Mouse (Mus musculus): Measurements from ENCODE around the gene Uimc1. TPM values are rescaled to one million over a fixed set of nuclear protein-coding genes. Genes with fewer than 3 reads are reported as not detected.
"Not testable (repeated sequence)": the region's sequence is repeated elsewhere in the genome, so short reads cannot be mapped to it uniquely, and the experiment has no call there.

Uimc1 gene
- polyA plus RNA-seq, 1 experiment = 1.3 TPM

DNA sequence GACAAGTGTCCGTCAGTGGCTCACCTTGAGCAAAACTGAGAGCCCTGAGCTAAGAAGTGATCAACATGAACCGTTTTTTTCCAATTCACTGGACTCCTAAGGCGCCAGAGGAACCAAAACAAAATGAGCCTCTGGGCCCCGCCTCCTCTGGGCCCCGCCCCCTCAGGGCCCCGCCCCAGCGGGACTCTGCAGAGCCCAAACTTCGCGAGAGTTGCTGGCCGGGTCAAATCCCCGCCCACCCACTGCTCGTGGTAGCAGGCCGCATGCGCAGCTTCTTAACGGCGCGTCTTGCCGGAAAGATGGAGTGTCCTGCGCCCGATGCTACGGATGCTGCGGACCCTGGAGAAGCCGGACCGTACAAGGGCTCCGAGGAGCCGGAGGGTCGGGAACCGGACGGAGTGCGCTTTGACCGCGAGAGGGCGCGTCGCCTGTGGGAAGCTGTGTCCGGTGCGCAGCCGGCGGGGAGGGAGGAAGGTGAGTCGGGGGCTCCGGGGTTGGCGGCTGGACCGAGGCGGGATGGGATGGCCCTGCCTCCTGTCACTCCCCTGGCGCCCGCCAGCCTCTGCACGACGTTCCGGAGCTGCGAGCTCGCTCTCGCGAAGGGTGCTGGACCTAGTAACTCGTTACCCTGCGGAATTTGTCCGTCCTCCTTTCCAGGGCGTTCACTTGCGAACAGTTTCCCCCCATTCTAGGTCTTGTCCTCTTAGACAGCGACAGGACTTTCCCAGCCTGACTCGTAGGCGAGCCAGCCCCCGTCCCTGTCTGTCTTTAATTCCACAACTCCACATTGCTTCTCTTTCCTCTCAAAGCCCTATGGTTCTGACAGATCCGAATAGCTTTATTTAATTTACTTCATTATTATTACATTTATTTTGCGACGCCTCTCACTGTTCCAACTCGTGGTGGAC is 5.2 kb upstream of the Uimc1 start, which contains the start of gene Zfp346:
TSS of gene Zfp346 (plus strand) at position 267 of the 908 bp plus-strand sequence.
- Histone ChIP-seq H3K27me3 (ENCODE audit: control insufficient read depth) (no peaks in the 10 kb centered on the region), H3K9me3 (ENCODE audit: control insufficient read depth, low read length) (peaks cover 7% of the 10 kb centered on the region), H3K4me3 (replicated peaks) (peak within 1 kb of the TSS; percentile 74), H3K36me3 (ENCODE audit: control insufficient read depth) (peaks cover 35% of the 10 kb centered on the region), H3K4me1 (ENCODE audit: control insufficient read depth) (peaks cover 56% of the 10 kb centered on the region)
- TF ChIP-seq GATA1 (IDR thresholded peaks at IDR 0.05; ENCODE audit: low read length) = no peak
- no peak for TF ChIP-seq TAL1 (IDR thresholded peaks at IDR 0.05; ENCODE audit: low read length)

DNA sequence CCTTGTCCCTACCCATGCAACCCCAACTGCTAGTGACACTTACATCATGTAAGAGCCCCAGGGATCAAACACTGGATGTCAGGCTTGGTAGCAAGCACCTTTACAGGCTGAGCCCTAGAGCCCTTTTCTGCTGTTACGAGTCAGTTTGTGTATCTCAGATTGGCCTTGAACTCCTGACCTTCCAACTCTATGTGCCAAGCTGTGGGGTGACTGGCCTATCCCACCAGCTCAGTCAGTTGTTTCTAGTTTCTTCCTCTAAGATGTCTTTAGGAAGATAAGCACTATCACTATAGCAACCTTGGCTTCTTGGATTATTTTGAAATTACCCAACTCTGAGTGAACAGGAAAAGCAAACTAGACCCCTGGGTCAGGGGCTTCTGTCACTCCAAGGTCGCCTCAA is 3.3 kb upstream of the Uimc1 start:
- Histone ChIP-seq H3K27me3 (ENCODE audit: control insufficient read depth) (no peaks in the 10 kb centered on the region), H3K36me3 (ENCODE audit: control insufficient read depth) (peaks cover 20% of the 10 kb centered on the region), H3K4me3 (replicated peaks) (no peak overlapping the region), H3K9me3 (ENCODE audit: control insufficient read depth, low read length) (peaks cover 7% of the 10 kb centered on the region), H3K4me1 (ENCODE audit: control insufficient read depth) (peaks cover 66% of the 10 kb centered on the region)
- TF ChIP-seq TAL1 (IDR thresholded peaks at IDR 0.05; ENCODE audit: low read length) = no peak
- TF ChIP-seq GATA1 (IDR thresholded peaks at IDR 0.05; ENCODE audit: low read length) = no peak

DNA sequence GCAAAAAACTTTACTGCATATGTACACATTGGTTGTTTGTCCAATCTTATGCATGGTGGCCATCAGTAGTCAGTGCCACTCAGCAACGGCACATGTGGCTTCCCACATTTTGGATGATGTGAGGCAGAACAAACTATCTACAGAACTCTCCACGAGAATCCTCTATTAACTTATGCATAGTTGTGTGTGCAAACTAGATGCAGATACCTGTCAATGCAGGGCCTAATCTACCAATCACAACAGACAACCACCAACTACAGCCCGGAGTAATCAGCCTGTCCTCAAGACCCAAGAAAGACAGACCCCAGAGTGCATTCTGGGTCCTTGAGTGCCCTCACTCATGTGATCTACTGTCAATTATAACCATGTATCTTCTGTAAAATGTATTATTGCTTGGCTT is 2.3 kb upstream of the Uimc1 start:
- H3K4me1 ChIP-seq (ENCODE audit: control insufficient read depth) = peaks cover 58% of the 10 kb centered on the region
- H3K4me3 ChIP-seq (replicated peaks) = no peak overlapping the region
- TF ChIP-seq TAL1 (IDR thresholded peaks at IDR 0.05; ENCODE audit: low read length) (no peak), GATA1 (IDR thresholded peaks at IDR 0.05; ENCODE audit: low read length) (no peak)

DNA sequence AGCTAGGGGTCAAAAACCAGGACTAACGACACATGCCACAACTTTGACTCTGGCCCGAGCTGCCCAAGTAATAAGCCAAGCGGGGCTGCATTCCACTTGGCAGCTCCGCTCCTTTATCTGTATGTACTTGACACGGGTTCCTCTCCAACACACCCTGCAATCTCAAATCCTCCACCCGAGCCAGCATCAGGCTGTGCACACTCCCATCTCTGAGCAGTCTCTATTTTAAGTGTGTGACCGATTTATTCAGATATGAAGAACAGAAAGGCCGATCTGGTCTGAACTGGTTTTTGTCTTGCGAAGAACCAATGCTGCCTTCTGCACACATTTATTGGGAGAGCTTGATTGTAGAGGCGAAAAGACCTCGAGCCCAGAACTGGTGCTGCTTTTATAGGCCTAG is 1.5 kb upstream of the Uimc1 start:
- H3K4me1 ChIP-seq (ENCODE audit: control insufficient read depth) = peaks cover 52% of the 10 kb centered on the region
- TF ChIP-seq TAL1 (IDR thresholded peaks at IDR 0.05; ENCODE audit: low read length) (no peak), GATA1 (IDR thresholded peaks at IDR 0.05; ENCODE audit: low read length) (no peak)
- no peaks in the 10 kb centered on the region for H3K27me3 ChIP-seq (ENCODE audit: control insufficient read depth)
- H3K4me3 ChIP-seq (replicated peaks) = no peak overlapping the region
- peaks cover 7% of the 10 kb centered on the region for H3K9me3 ChIP-seq (ENCODE audit: control insufficient read depth, low read length)
- peaks cover 3% of the 10 kb centered on the region for H3K36me3 ChIP-seq (ENCODE audit: control insufficient read depth)

More for the DNA sequence above, 2.3 kb upstream of the Uimc1 start:
- H3K27me3 ChIP-seq (ENCODE audit: control insufficient read depth) = no peaks in the 10 kb centered on the region
- H3K9me3 ChIP-seq (ENCODE audit: control insufficient read depth, low read length) = peaks cover 7% of the 10 kb centered on the region
- H3K36me3 ChIP-seq (ENCODE audit: control insufficient read depth) = peaks cover 10% of the 10 kb centered on the region

DNA sequence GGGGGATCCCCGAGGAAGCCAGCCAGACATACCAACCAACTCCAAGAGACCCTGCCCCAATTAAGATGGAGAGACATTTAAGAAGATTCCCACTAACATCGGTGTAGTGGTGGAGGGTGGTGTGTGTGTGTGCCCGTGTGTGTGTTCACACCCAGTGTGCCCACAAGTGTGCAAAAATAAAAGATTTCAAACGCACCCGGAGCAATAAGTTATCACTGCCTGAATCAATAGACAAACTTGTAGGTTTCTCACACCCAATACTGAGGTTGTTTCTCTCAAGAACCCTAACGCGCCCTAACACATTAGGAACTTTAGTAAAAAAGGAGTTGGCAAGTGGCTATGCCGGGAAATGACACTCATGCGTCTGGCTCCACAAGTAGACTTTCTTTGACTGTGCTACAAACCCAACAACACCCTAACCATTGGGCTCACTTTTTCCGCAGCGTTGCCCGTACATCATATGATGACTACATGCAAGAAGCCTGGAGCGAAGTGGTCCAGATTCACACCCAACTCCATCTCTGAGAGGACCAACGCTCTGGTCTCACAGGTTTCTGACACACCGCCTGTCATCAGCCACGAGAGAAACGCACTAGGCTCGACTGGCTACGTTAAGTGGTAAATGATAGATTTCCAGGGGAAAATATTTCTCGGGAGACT is 904 bp downstream of the Uimc1 start:
- Histone ChIP-seq H3K9me3 (ENCODE audit: control insufficient read depth, low read length) (peaks cover 7% of the 10 kb centered on the region), H3K27me3 (ENCODE audit: control insufficient read depth) (no peaks in the 10 kb centered on the region), H3K4me3 (replicated peaks) (peak overlapping the region; percentile 95), H3K4me1 (ENCODE audit: control insufficient read depth) (peaks cover 37% of the 10 kb centered on the region), H3K36me3 (ENCODE audit: control insufficient read depth) (peaks cover 2% of the 10 kb centered on the region; the same call in 1 of the 2 replicates)
- TF ChIP-seq TAL1 (IDR thresholded peaks at IDR 0.05; ENCODE audit: low read length) = no peak

DNA sequence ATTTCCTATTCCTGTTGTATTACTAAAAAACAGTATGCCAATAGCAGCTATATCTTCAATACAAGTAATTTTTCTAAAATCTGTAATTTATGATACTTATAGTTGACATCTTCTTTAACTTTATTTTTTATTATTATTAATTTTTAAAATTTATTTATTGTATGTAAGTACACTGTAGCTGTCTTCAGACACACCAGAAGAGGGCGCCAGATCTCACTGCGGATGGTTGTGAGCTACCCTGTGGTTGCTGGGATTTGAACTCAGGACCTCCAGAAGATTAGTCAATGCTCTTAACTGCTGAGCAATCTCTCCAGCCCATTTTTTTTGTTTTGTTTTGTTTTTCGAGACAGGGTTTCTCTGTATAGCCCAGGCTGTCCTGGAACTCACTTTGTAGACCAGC is 2.3 kb downstream of the Uimc1 start:
- not testable (repeated sequence) for H3K9me3 ChIP-seq (ENCODE audit: control insufficient read depth, low read length)

DNA sequence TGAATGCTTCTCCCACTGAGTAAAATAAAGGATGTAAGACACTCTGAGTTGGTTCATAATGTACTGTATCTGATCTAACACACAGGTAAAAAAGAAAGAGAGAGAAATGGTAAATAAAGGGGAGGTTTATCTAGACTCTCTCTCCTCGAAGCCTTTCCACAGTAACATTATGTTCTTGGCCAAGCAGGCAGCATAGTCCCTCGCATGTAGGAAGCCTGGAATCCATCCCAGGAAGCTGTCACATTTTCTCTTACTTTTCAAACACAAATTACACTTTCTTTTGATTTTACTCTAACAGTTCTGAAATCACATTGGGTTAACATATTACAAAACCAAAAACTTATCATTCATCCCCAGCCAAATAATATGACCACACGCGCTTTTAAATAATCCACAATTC is 7.5 kb downstream of the Uimc1 start:
- Histone ChIP-seq H3K9me3 (ENCODE audit: control insufficient read depth, low read length) (no peaks in the 10 kb centered on the region), H3K27me3 (ENCODE audit: control insufficient read depth) (no peaks in the 10 kb centered on the region), H3K4me1 (ENCODE audit: control insufficient read depth) (peaks cover 4% of the 10 kb centered on the region), H3K36me3 (ENCODE audit: control insufficient read depth) (peaks cover 42% of the 10 kb centered on the region), H3K4me3 (replicated peaks) (no peak overlapping the region)
- TF ChIP-seq GATA1 (IDR thresholded peaks at IDR 0.05; ENCODE audit: low read length) (no peak), TAL1 (IDR thresholded peaks at IDR 0.05; ENCODE audit: low read length) (no peak)

More for the DNA sequence above, 2.3 kb downstream of the Uimc1 start:
- H3K4me3 ChIP-seq (replicated peaks); H3K27me3 ChIP-seq (ENCODE audit: control insufficient read depth); H3K36me3 ChIP-seq (ENCODE audit: control insufficient read depth): not testable (repeated sequence)
- peaks cover 27% of the 10 kb centered on the region for H3K4me1 ChIP-seq (ENCODE audit: control insufficient read depth)

DNA sequence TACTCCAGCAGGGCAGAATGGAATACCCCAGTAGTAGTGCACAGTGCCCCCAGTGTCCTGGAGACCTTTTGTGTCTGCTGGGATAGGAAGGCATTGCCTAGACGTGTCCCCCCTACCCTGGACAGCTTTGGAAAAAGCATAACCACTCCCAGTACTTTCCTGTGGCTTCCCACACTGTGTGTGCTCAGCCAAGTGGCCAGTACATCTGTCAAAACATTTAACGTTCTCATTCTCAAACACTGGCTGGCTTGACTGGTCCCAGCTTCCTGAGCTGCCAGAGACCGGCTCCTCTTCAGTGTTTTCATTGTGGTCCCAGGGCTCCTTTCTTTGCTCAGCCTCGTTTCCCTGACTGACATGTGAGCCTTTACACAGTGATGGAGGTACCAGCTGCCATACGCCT is 24.5 kb downstream of the Uimc1 start:
- H3K4me3 ChIP-seq (replicated peaks) = no peak overlapping the region
- H3K9me3 ChIP-seq (ENCODE audit: control insufficient read depth, low read length) = no peaks in the 10 kb centered on the region
- peaks cover under 1% of the 10 kb centered on the region for H3K4me1 ChIP-seq (ENCODE audit: control insufficient read depth)
- TF ChIP-seq TAL1 (IDR thresholded peaks at IDR 0.05; ENCODE audit: low read length) (no peak), GATA1 (IDR thresholded peaks at IDR 0.05; ENCODE audit: low read length) (no peak)
- H3K36me3 ChIP-seq (ENCODE audit: control insufficient read depth) = peaks cover 56% of the 10 kb centered on the region
- no peaks in the 10 kb centered on the region for H3K27me3 ChIP-seq (ENCODE audit: control insufficient read depth)

DNA sequence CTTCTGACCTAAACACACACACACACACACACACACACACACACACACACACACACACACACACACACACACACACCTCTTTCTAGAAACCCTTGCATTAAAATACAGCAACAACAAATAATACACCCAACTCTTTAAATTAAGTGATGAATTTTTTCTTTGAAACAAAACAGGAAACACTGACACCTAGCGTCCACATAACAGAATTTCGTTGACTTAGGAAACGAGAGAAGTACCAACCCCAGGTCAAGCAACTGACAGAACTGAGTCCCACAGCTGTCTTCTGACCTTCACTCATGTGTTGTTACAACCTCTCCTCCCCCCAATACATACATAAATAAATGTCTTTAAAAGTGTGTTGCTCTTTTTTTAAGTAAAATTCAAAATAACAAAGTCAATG is 28.8 kb downstream of the Uimc1 start:
- Histone ChIP-seq H3K36me3 (ENCODE audit: control insufficient read depth) (peaks cover 46% of the 10 kb centered on the region), H3K4me1 (ENCODE audit: control insufficient read depth) (no peaks in the 10 kb centered on the region), H3K27me3 (ENCODE audit: control insufficient read depth) (no peaks in the 10 kb centered on the region), H3K9me3 (ENCODE audit: control insufficient read depth, low read length) (no peaks in the 10 kb centered on the region), H3K4me3 (replicated peaks) (no peak overlapping the region)
- TF ChIP-seq GATA1 (IDR thresholded peaks at IDR 0.05; ENCODE audit: low read length) = no peak
- TF ChIP-seq TAL1 (IDR thresholded peaks at IDR 0.05; ENCODE audit: low read length) = no peak
